Mouse (Mus musculus) neural tube, embryonic 13.5 days (tissue): ENCODE measurements at regions not wholly inside any gene's neighbourhood (a gene's known extent, or its start where the extent isn't known, plus 50 kb on each side); places are given as distances from the start of the nearest gene placed in this dataset.
A peak's percentile ranks its signal among the peaks of the same experiment; 100 is the strongest.

ENCODE experiments used
- ATAC-seq: fragments of 200-750 bp; cut with Nextera tagmentation; 2 replicates; pipeline ENCODE4 v1.8.0; 2017; ENCODE audit warnings: low read depth, mild to moderate bottlenecking, moderate TSS enrichment, moderate library complexity
- H3K27ac ChIP-seq: fragments of 300-500 bp; sonication (generic); replicated peaks from 2 replicates; pipeline ENCODE4 v1.5.1; 2015; ENCODE audit warnings: moderate library complexity, mild to moderate bottlenecking, inconsistent platforms
- H3K27me3 ChIP-seq: fragments of 300-500 bp; sonication (generic); 2 replicates; pipeline ENCODE4 v1.6.1; 2015; ENCODE audit warnings: mild to moderate bottlenecking, inconsistent platforms
- H3K36me3 ChIP-seq: fragments of 300-500 bp; sonication (generic); 2 replicates; pipeline ENCODE4 v1.6.1; 2015; ENCODE audit warnings: mild to moderate bottlenecking, inconsistent platforms
- H3K4me1 ChIP-seq: fragments of 300-500 bp; sonication (generic); replicated peaks from 2 replicates; pipeline ENCODE4 v1.6.1; 2015; ENCODE audit warnings: inconsistent platforms
- H3K4me2 ChIP-seq: fragments of 300-500 bp; sonication (generic); 2 replicates; pipeline ENCODE4 v1.6.1; 2015; ENCODE audit warnings: inconsistent platforms, mild to moderate bottlenecking, moderate library complexity
- H3K4me3 ChIP-seq: fragments of 300-500 bp; sonication (generic); 2 replicates; pipeline ENCODE4 v1.5.1; 2015; ENCODE audit warnings: mild to moderate bottlenecking, inconsistent platforms
- H3K9ac ChIP-seq: fragments of 300-500 bp; sonication (generic); 2 replicates; pipeline ENCODE4 v1.6.1; 2015; ENCODE audit warnings: moderate library complexity, mild to moderate bottlenecking, inconsistent platforms
- H3K9me3 ChIP-seq: fragments of 300-500 bp; sonication (generic); 2 replicates; pipeline ENCODE4 v1.6.1; 2016; ENCODE audit warnings: inconsistent platforms
- WGBS: fragments of 180-500 bp; shearing (Covaris S2); methylation state at CpG from one replicate; pipeline ENCODE4 v1.1.7; 2015; 5-methylcytosine and 5-hydroxymethylcytosine counted together

DNA sequence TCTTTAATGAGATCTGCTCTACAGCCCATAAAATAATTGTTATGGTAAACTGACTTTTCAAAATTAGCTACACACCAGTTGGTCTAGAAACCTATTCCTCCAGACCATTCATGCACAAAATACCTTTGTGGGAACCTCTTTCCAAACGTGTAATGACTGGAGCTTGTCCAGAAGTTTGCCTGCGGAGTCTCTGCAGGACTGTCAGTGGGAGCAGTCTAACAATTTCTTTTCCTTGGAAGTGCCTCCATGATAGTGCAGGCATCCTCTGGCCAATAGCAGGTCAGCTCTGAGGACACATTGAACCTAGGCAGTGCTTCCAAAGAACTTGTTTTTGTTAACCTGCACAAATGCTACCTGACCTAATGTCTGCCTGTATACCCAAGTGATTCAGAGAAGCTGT lies 932.3 kb downstream of the Pcdh9 start:
- ATAC-seq, result peak; percentile 56
- Histone ChIP-seq H3K27ac (no peak overlapping the region), H3K27me3 (no peaks in the 10 kb centered on the region), H3K36me3 (no peaks in the 10 kb centered on the region), H3K4me2 (no peak overlapping the region), H3K9me3 (no peaks in the 10 kb centered on the region), H3K9ac (no peak overlapping the region), H3K4me3 (no peak overlapping the region), H3K4me1 (peaks cover 8% of the 10 kb centered on the region)
- WGBS, result 13% methylated on average over 2 of the region's 2 CpGs

DNA sequence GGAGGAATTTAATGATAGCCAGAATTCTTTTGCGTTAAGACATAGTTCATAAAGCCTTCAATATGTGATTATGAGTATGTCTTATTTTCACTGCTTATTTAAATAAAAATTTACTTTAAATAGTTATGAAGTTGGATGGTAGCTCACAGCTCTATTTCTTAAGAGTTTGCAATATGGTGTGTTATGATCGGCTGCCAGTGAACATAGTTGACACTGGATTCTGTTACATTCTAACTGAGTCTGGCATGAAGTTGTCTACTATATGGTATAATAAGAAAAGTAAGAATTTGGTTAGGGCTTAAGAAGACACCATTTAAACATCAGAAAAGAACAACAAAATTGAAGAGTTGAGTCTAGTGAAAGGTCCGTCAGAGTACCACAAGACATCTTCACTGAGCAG lies 935.0 kb downstream of the Pcdh9 start:
- 94% methylated on average over 3 of the region's 3 CpGs for WGBS
- Histone ChIP-seq H3K27me3 (no peaks in the 10 kb centered on the region), H3K4me1 (peaks cover 8% of the 10 kb centered on the region), H3K9me3 (no peaks in the 10 kb centered on the region), H3K36me3 (no peaks in the 10 kb centered on the region), H3K4me3 (no peak overlapping the region), H3K4me2 (no peak overlapping the region), H3K27ac (no peak overlapping the region), H3K9ac (no peak overlapping the region)
- ATAC-seq, result no peak

DNA sequence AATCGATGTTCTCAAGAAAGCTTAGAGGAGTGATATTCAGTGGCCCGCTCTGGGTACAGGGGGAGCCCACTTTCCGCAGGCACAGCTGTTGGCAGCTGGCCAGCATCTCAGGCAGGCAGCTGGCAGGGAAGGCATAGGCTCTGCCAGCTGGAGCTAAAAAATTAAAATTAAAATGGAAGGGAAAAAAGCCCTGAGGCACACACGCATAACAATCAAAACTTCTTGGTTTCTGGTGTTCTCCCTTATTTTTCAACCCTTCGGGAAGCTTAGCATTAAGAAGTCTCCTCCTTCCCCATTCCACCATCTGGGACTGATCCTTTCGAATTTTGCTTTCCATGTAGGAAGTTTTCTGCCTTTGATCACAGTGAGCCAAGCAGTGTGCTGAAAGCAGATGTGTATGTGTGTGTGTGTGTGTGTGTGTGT lies 982.8 kb downstream of the Pcdh9 start:
- Histone ChIP-seq H3K9me3 (no peaks in the 10 kb centered on the region), H3K36me3 (no peaks in the 10 kb centered on the region), H3K27me3 (no peaks in the 10 kb centered on the region), H3K4me1 (no peaks in the 10 kb centered on the region), H3K9ac (no peak overlapping the region), H3K27ac (no peak overlapping the region), H3K4me3 (no peak overlapping the region), H3K4me2 (no peak overlapping the region)
- 39% methylated on average over 6 of the region's 6 CpGs for whole genome bisulfite sequencing
- ATAC-seq, result peak; percentile 93

DNA sequence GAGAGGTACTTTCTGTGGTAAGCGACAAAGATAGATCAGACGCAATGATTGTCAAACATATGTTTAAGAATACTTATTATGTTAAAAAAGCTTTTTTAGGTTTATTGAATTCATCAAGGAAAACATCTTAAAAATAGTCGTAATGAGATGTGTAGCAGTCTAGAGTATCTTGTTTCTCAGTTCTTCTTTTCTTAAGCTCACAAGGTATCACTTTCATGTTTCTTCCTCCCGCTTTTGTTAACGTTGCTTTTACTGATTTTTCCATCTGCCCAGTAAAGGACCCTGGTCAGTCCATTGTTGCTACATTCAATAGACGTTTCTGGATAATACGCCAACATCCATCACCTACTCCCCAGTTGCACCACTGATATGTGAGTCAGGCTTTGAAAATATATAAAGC lies 1015.9 kb downstream of the Pcdh9 start:
- Histone ChIP-seq H3K27me3 (no peaks in the 10 kb centered on the region), H3K9me3 (no peaks in the 10 kb centered on the region), H3K27ac (no peak overlapping the region), H3K4me1 (no peaks in the 10 kb centered on the region), H3K9ac (no peak overlapping the region), H3K36me3 (no peaks in the 10 kb centered on the region), H3K4me3 (no peak overlapping the region), H3K4me2 (no peak overlapping the region)
- no peak for ATAC-seq
- 78% methylated on average over 7 of the region's 7 CpGs for WGBS

DNA sequence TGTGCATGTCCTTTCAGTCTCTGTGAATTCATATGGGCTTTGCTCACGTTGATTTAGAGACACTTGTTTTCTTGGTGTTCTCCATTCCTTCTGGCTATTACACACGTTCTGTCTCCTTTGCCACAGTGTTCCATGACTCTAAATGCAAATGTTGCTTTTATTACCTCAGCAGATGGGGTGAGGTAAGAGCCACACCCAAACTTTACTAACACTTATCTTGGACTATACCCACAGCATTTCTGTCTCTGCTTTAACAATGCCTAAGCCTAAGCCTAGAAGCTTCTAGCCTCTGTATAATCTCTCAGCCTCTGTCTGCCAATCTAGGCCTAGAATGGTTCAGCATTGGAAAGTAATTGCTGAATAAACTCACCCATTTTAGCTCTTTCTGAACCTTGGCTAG lies 1024.0 kb downstream of the Pcdh9 start:
- H3K9me3 ChIP-seq, result no peaks in the 10 kb centered on the region
- no peak overlapping the region for H3K27ac ChIP-seq
- no peaks in the 10 kb centered on the region for H3K4me1 ChIP-seq
- H3K27me3 ChIP-seq, result no peaks in the 10 kb centered on the region
- H3K9ac ChIP-seq, result no peak overlapping the region
- WGBS, result 57% methylated on average over 2 of the region's 2 CpGs
- H3K4me2 ChIP-seq, result no peak overlapping the region
- no peak for ATAC-seq
- H3K36me3 ChIP-seq, result no peaks in the 10 kb centered on the region
- no peak overlapping the region for H3K4me3 ChIP-seq

DNA sequence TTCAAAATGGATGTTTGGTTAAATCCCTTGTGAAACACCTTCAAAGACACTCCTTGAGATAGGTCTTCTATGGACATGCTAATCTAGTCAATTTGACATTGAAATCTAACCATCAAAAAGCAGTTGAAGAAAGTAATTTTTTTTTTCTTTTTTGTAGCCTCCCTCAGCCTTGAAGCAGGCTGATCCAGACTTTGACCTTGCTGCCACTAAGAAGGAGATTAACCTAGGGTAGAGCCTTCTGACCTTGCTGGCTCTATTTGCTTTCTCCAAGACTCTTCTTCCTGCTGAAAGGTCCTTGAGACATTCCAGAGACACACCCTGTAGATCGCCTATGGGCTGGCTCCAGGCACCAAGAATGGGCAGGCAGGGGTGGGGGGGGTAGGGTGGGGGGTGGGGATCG lies 1027.5 kb downstream of the Pcdh9 start:
- no peak for ATAC-seq
- Histone ChIP-seq H3K4me3 (no peak overlapping the region), H3K27ac (no peak overlapping the region), H3K27me3 (no peaks in the 10 kb centered on the region), H3K4me1 (no peaks in the 10 kb centered on the region), H3K9ac (no peak overlapping the region), H3K9me3 (no peaks in the 10 kb centered on the region), H3K4me2 (no peak overlapping the region), H3K36me3 (no peaks in the 10 kb centered on the region)
- 57% methylated on average over 2 of the region's 2 CpGs for WGBS

DNA sequence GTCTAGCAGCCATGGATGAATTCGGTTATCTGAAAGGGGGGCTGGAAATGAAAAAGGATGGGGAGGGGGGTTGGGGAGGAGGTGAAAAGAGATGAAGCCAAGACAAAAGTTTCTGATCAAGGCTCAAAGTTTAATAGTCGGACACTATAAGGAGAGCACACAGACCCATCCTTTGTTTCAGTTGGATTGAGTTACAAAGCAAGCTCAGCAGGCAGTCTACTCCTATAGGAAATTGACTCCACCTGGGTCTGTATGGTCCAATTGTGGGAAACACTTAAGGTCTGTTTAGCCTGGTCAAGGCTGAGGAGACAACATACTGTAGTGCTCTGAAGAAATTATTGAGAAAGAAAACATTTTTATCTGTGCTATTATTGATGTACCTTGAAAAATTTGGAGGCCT lies 1029.8 kb downstream of the Pcdh9 start:
- H3K4me1 ChIP-seq, result no peaks in the 10 kb centered on the region
- no peak overlapping the region for H3K4me3 ChIP-seq
- 69% methylated on average over 2 of the region's 2 CpGs for WGBS
- no peaks in the 10 kb centered on the region for H3K27me3 ChIP-seq
- H3K36me3 ChIP-seq, result no peaks in the 10 kb centered on the region
- H3K9ac ChIP-seq, result no peak overlapping the region
- no peak overlapping the region for H3K4me2 ChIP-seq
- H3K9me3 ChIP-seq, result no peaks in the 10 kb centered on the region
- no peak overlapping the region for H3K27ac ChIP-seq
- no peak for ATAC-seq

DNA sequence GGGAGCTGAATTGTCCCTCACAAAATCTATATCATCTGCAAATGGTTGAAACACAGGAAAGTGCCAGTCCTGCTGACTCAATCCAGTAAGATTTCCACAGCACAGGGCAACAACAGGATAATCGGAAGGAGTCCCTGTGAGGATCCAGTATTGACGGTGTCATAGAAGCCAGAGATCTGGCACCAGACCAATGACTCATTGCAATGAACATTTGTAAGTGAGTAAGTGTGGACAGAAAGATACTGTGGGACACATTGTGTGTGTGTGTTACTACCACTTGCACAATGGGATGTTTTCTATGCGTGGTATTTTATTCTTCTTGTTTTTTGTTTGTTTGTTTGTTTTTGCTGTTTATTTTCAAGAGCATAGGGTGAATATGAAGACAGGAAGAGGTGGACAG lies 1056.8 kb downstream of the Pcdh9 start:
- 86% methylated on average over 3 of the region's 3 CpGs for WGBS
- H3K4me1 ChIP-seq, result no peaks in the 10 kb centered on the region
- H3K4me3 ChIP-seq, result no peak overlapping the region
- H3K4me2 ChIP-seq, result no peak overlapping the region
- no peaks in the 10 kb centered on the region for H3K36me3 ChIP-seq
- no peak overlapping the region for H3K9ac ChIP-seq
- no peak overlapping the region for H3K27ac ChIP-seq
- H3K27me3 ChIP-seq, result no peaks in the 10 kb centered on the region
- no peak for ATAC-seq
- no peaks in the 10 kb centered on the region for H3K9me3 ChIP-seq

DNA sequence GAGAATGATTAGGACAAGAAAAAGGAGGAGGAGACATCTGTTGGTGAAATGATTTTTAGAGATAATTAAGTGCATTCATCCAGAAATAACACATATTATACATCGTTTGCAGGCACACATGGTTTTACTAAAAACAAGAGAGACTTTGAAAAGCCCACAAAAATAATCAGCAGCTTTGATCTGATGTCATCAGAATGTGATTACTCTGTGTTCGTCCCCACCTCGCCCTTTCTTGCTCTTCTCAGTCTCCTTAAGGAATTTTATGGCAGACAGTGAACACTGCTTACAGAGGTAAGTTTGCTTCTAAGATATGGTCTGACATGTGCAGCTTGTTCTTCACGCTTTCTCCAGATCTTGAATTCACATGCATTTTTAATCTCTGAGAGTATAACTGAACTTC lies 1061.3 kb downstream of the Pcdh9 start:
- H3K4me1 ChIP-seq, result 0 out of 2 replicates have a peak, but pooled peaks cover 3% of the 10 kb centered on the region
- no peak overlapping the region for H3K27ac ChIP-seq
- no peaks in the 10 kb centered on the region for H3K36me3 ChIP-seq
- 46% methylated on average over 4 of the region's 4 CpGs for WGBS
- H3K4me2 ChIP-seq, result no peak overlapping the region
- H3K4me3 ChIP-seq, result no peak overlapping the region
- ATAC-seq, result no peak
- no peak overlapping the region for H3K9ac ChIP-seq
- no peaks in the 10 kb centered on the region for H3K9me3 ChIP-seq
- no peaks in the 10 kb centered on the region for H3K27me3 ChIP-seq

DNA sequence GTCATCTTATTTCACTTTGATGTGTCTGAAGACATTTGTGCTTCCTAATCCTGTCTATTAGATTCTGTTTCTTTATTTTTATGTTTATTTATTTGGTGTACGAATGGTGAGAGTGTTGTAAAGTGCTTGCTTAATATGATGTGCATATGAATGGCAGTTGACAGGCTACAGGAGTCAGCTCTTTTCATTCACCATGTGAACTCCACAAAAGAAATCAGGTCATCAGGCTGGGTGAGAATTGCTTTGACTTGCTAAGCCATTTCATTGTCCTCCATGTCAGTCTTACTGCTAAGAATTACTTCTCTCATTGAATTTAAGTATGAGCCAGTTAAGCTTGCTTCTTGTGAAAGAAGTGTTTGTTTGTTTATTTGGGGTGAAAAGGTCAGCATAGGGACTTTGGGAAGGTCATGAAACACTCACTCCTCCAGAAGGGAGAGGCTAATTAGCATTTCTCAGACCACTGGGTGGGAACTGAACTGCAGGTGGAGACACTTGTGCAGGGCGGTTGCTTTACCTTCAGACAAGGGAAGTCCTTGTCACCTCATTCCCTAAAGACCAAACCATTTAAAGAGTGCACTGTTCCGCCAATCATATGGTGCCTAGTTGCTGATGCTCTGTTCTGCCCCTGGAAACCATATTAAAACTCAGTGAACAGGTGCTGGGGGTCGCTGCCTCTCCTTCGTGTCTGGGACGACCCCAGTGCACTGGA lies 1063.7 kb downstream of the Pcdh9 start:
- no peak for ATAC-seq
- no peaks in the 10 kb centered on the region for H3K36me3 ChIP-seq

DNA sequence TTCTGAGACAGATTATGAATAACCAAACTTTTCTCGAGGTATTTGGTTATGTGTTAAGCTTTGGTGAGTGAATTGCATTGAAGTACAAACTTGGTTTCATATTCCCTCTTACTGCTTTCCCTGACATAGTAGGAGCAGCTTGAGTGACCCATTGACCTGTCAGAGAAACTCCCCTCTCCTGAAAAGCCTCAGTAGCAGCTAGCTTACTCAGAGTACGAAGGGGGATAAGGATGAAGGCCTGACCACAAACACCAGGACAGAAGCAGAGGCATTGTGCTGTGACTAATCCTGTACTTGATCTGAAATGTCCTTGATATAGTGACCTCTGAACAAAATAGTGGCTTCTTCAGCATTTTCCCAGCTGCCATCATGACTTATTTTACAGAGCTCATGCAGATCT lies 1070.4 kb downstream of the Pcdh9 start:
- Histone ChIP-seq H3K27ac (no peak overlapping the region), H3K9me3 (no peaks in the 10 kb centered on the region), H3K4me2 (no peak overlapping the region), H3K4me3 (no peak overlapping the region), H3K36me3 (no peaks in the 10 kb centered on the region), H3K27me3 (no peaks in the 10 kb centered on the region), H3K9ac (no peak overlapping the region), H3K4me1 (no peaks in the 10 kb centered on the region)
- WGBS, result 81% methylated on average over 2 of the region's 2 CpGs
- ATAC-seq, result no peak

More for the DNA sequence above, 1063.7 kb downstream of the Pcdh9 start:
- H3K4me3 ChIP-seq, result no peak overlapping the region
- H3K9me3 ChIP-seq, result no peaks in the 10 kb centered on the region
- 25% methylated on average over 6 of the region's 6 CpGs for WGBS
- H3K27ac ChIP-seq, result no peak overlapping the region
- H3K4me2 ChIP-seq, result no peak overlapping the region
- H3K4me1 ChIP-seq, result 0 out of 2 replicates have a peak, but pooled peaks cover 3% of the 10 kb centered on the region
- H3K9ac ChIP-seq, result no peak overlapping the region
- H3K27me3 ChIP-seq, result no peaks in the 10 kb centered on the region
